Mouse (Mus musculus): Measurements from ENCODE around the gene Mcoln1. TPM values are rescaled to one million over a fixed set of nuclear protein-coding genes. Genes with fewer than 3 reads are reported as not detected.

The Mcoln1 gene
- 31.7 and 41.0 TPM in 2 replicates for polyA plus RNA-seq (2012; ENCODE audit: insufficient read depth, insufficient read length, missing spikeins)

GRCm38 (mm10) chr8:3500235-3501090, at the start of gene Mcoln1:
TSS of gene Mcoln1 (plus strand) at chr8:3500457.
- Histone ChIP-seq H3K4me1 (ENCODE audit: control insufficient read depth, insufficient read depth, insufficient read length, low read length) (no peaks in the 10 kb centered on the region; the same call in 1 of the 2 replicates), H3K27ac (replicated peaks; ENCODE audit: low read depth, low read length) (peak within 1 kb of the TSS; percentile 96), H3K4me3 (ENCODE audit: insufficient read depth, low read depth, low read length) (peak within 1 kb of the TSS; percentile 91)

- no peaks in the 10 kb centered on the region for H3K4me1 ChIP-seq (ENCODE audit: control insufficient read depth, insufficient read depth, insufficient read length, low read length)
- no peak overlapping the region for H3K27ac ChIP-seq (replicated peaks; ENCODE audit: low read depth, low read length)
Observed at GRCm38 (mm10) chr8:3450670-3451069, 49.6 kb upstream of the Mcoln1 start.

GRCm38 (mm10) chr8:3451992-3452391, 48.3 kb upstream of the Mcoln1 start:
- H3K4me3 ChIP-seq (ENCODE audit: insufficient read depth, low read depth, low read length): no peak overlapping the region
- H3K27ac ChIP-seq (replicated peaks; ENCODE audit: low read depth, low read length): no peak overlapping the region
- H3K4me1 ChIP-seq (ENCODE audit: control insufficient read depth, insufficient read depth, insufficient read length, low read length): no peaks in the 10 kb centered on the region

More at GRCm38 (mm10) chr8:3450670-3451069, 49.6 kb upstream of the Mcoln1 start:
- no peak overlapping the region for H3K4me3 ChIP-seq (ENCODE audit: insufficient read depth, low read depth, low read length)

- no peak overlapping the region for H3K27ac ChIP-seq (replicated peaks; ENCODE audit: low read depth, low read length)
- no peak overlapping the region for H3K4me3 ChIP-seq (ENCODE audit: insufficient read depth, low read depth, low read length)
- peaks cover 2% of the 10 kb centered on the region; the same call in 1 of the 2 replicates for H3K4me1 ChIP-seq (ENCODE audit: control insufficient read depth, insufficient read depth, insufficient read length, low read length)
Observed at GRCm38 (mm10) chr8:3463248-3463647, 37.0 kb upstream of the Mcoln1 start.

- no peak overlapping the region for H3K4me3 ChIP-seq (ENCODE audit: insufficient read depth, low read depth, low read length)
- H3K4me1 ChIP-seq (ENCODE audit: control insufficient read depth, insufficient read depth, insufficient read length, low read length): peaks cover 4% of the 10 kb centered on the region; the same call in 1 of the 2 replicates
- H3K27ac ChIP-seq (replicated peaks; ENCODE audit: low read depth, low read length): no peak overlapping the region
Observed at GRCm38 (mm10) chr8:3464309-3464708, 35.9 kb upstream of the Mcoln1 start.

GRCm38 (mm10) chr8:3467006-3467885, 33.0 kb upstream of the Mcoln1 start, which contains the start of gene Pex11g:
TSS of gene Pex11g (minus strand) at chr8:3467680.
- H3K27ac ChIP-seq (replicated peaks; ENCODE audit: low read depth, low read length): peak within 1 kb of the TSS; percentile 87
- peaks cover 4% of the 10 kb centered on the region; the same call in 1 of the 2 replicates for H3K4me1 ChIP-seq (ENCODE audit: control insufficient read depth, insufficient read depth, insufficient read length, low read length)
- H3K4me3 ChIP-seq (ENCODE audit: insufficient read depth, low read depth, low read length): peak within 1 kb of the TSS; percentile 77

GRCm38 (mm10) chr8:3467886-3468545, 32.2 kb upstream of the Mcoln1 start:
- Histone ChIP-seq H3K4me1 (ENCODE audit: control insufficient read depth, insufficient read depth, insufficient read length, low read length) (peaks cover 4% of the 10 kb centered on the region; the same call in 1 of the 2 replicates), H3K27ac (replicated peaks; ENCODE audit: low read depth, low read length) (peak overlapping the region; percentile 69), H3K4me3 (ENCODE audit: insufficient read depth, low read depth, low read length) (peak overlapping the region; percentile 77)

- H3K27ac ChIP-seq (replicated peaks; ENCODE audit: low read depth, low read length): no peak overlapping the region
- no peak overlapping the region for H3K4me3 ChIP-seq (ENCODE audit: insufficient read depth, low read depth, low read length)
- H3K4me1 ChIP-seq (ENCODE audit: control insufficient read depth, insufficient read depth, insufficient read length, low read length): peaks cover 4% of the 10 kb centered on the region; the same call in 1 of the 2 replicates
Observed at GRCm38 (mm10) chr8:3468838-3469237, 31.4 kb upstream of the Mcoln1 start.

GRCm38 (mm10) chr8:3470562-3470961, 29.7 kb upstream of the Mcoln1 start, which contains the start of gene Tex45:
TSS of gene Tex45 (plus strand) at chr8:3470862.
- no peak within 1 kb of the TSS for H3K4me3 ChIP-seq (ENCODE audit: insufficient read depth, low read depth, low read length)
- H3K4me1 ChIP-seq (ENCODE audit: control insufficient read depth, insufficient read depth, insufficient read length, low read length): peaks cover 4% of the 10 kb centered on the region; the same call in 1 of the 2 replicates
- no peak within 1 kb of the TSS for H3K27ac ChIP-seq (replicated peaks; ENCODE audit: low read depth, low read length)

- peaks cover 4% of the 10 kb centered on the region; the same call in 1 of the 2 replicates for H3K4me1 ChIP-seq (ENCODE audit: control insufficient read depth, insufficient read depth, insufficient read length, low read length)
- H3K4me3 ChIP-seq (ENCODE audit: insufficient read depth, low read depth, low read length): peak overlapping the region; percentile 24
- no peak overlapping the region for H3K27ac ChIP-seq (replicated peaks; ENCODE audit: low read depth, low read length)
Observed at GRCm38 (mm10) chr8:3475715-3476429, 24.4 kb upstream of the Mcoln1 start.

GRCm38 (mm10) chr8:3480221-3480785, 20.0 kb upstream of the Mcoln1 start:
- H3K4me1 ChIP-seq (ENCODE audit: control insufficient read depth, insufficient read depth, insufficient read length, low read length): peaks cover 4% of the 10 kb centered on the region; the same call in 1 of the 2 replicates
- H3K27ac ChIP-seq (replicated peaks; ENCODE audit: low read depth, low read length): no peak overlapping the region
- H3K4me3 ChIP-seq (ENCODE audit: insufficient read depth, low read depth, low read length): no peak overlapping the region

GRCm38 (mm10) chr8:3481605-3482004, 18.7 kb upstream of the Mcoln1 start:
- H3K4me1 ChIP-seq (ENCODE audit: control insufficient read depth, insufficient read depth, insufficient read length, low read length): no peaks in the 10 kb centered on the region
- H3K27ac ChIP-seq (replicated peaks; ENCODE audit: low read depth, low read length): no peak overlapping the region
- no peak overlapping the region for H3K4me3 ChIP-seq (ENCODE audit: insufficient read depth, low read depth, low read length)

- Histone ChIP-seq H3K27ac (replicated peaks; ENCODE audit: low read depth, low read length) (no peak overlapping the region), H3K4me1 (ENCODE audit: control insufficient read depth, insufficient read depth, insufficient read length, low read length) (no peaks in the 10 kb centered on the region), H3K4me3 (ENCODE audit: insufficient read depth, low read depth, low read length) (no peak overlapping the region)
Observed at GRCm38 (mm10) chr8:3482240-3482740, 18.0 kb upstream of the Mcoln1 start.
